Mouse (Mus musculus) myocyte (in vitro differentiated cells): ENCODE data around the gene Myo5a.

Experiments
- CEBPB ChIP-seq: IDR thresholded peaks from 2 replicates; pipeline ENCODE4 v1.6.1; 2011; ENCODE audit warnings: mild to moderate bottlenecking, moderate library complexity; ENCODE audit not compliant: poor library complexity, insufficient read depth, severe bottlenecking
- E2F4 ChIP-seq: IDR thresholded peaks from one replicate; pipeline ENCODE4 v1.6.1; 2011; ENCODE audit warnings: mild to moderate bottlenecking, control low read depth, moderate library complexity; ENCODE audit not compliant: insufficient read depth
- MAX ChIP-seq: IDR thresholded peaks from one replicate; pipeline ENCODE4 v1.6.1; 2011; ENCODE audit warnings: low read depth, mild to moderate bottlenecking, control low read depth
- MYOD1 ChIP-seq, 3 experiments: IDR thresholded peaks; one replicate each; pipeline ENCODE4 v1.6.1; 2011; ENCODE audit warnings: control low read depth in 2 of 3, low read depth in 2 of 3, mild to moderate bottlenecking in 2 of 3, moderate library complexity in 1 of 3; ENCODE audit not compliant: insufficient read length in 2 of 3, control insufficient read depth in 1 of 3
- MYOG ChIP-seq, 3 experiments: IDR thresholded peaks; one replicate each; pipeline ENCODE4 v1.6.1; 2011; ENCODE audit warnings: control low read depth in 2 of 3, low read depth in 2 of 3, mild to moderate bottlenecking in 2 of 3; ENCODE audit not compliant: insufficient read length in 2 of 3, control insufficient read depth in 1 of 3, insufficient read depth in 1 of 3
- POLR2A ChIP-seq: IDR thresholded peaks from one replicate; pipeline ENCODE4 v1.6.1; 2011; ENCODE audit warnings: low read depth, mild to moderate bottlenecking, control low read depth, moderate library complexity; ENCODE audit not compliant: insufficient read length
- POLR2AphosphoS2 ChIP-seq: IDR thresholded peaks from one replicate; pipeline ENCODE4 v1.6.1; 2011; ENCODE audit warnings: low read depth, control low read depth; ENCODE audit not compliant: insufficient read length
- REST ChIP-seq: IDR thresholded peaks from one replicate; pipeline ENCODE4 v1.6.1; 2011; ENCODE audit warnings: mild to moderate bottlenecking, control low read depth, moderate library complexity; ENCODE audit not compliant: insufficient read depth, insufficient read length
- USF1 ChIP-seq: IDR thresholded peaks from one replicate; pipeline ENCODE4 v1.6.1; 2011; ENCODE audit warnings: low read depth, mild to moderate bottlenecking, control low read depth, moderate library complexity

DNA sequence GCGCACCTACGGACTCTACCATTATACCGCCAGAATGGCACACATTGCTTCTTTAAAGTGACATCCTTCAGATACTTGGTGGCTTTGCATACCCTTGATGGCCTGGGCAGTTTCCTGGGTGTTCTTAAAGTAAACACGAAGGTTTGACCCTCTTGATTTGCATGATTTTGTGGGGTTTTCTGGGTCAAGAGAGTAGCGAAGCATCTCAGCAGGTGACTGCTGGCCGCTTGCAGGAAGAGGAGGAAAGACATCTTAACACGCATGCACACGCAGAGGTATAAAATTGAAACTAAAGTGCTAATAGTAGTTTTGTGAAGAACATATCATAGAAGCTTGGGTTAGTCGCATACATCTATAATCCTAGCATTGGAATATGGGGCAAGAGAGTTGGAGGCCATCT is 28.1 kb downstream of the Myo5a start:
- TF ChIP-seq REST (no peak), POLR2AphosphoS2 (no peak), MYOD1 (IDR thresholded peaks at IDR 0.05; ENCODE audit: control insufficient read depth in 1 of 3, insufficient read length in 2 of 3, low read depth in 2 of 3) (no peak), POLR2A (no peak), E2F4 (no peak), MYOG (IDR thresholded peaks at IDR 0.05; ENCODE audit: control insufficient read depth in 1 of 3, insufficient read depth in 1 of 3, insufficient read length in 2 of 3, low read depth in 2 of 3) (no peak), USF1 (no peak), MAX (no peak), CEBPB (no peak)
